21 mouse cellular contexts compared by ENCODE assay signal in genomic region chr1:160978071-160978735, GRCm38 (mm10). TPM values are rescaled to one million over a fixed set of nuclear protein-coding genes. Genes with fewer than 3 reads are reported as not detected.
A peak's percentile ranks its signal among the peaks of the same experiment; 100 is the strongest.
DNase-seq lines count a peak whose midpoint lies in the region; ATAC-seq and TF ChIP-seq lines count a peak whose summit lies in the region.
"Had no signal": no experiment of that assay in that cellular context is flagged by ENCODE, and none has a peak within 500 bp of the region (broad histone marks: within the 10 kb centered on the region; RNA-seq: fewer than 3 reads in every experiment).

Gene Serpinc1, plus strand, starts transcription at chr1:160978585.

- TF ChIP-seq POLR2A in heart, adult 2 months (IDR thresholded peaks at IDR 0.05; ENCODE audit: insufficient read depth, low read depth, low read length): no peak
- no peak for TF ChIP-seq POLR2A in CH12.LX (IDR thresholded peaks at IDR 0.05; ENCODE audit: low read depth, low read length)
- no peak for TF ChIP-seq POLR2A in bone marrow, adult 2 months (IDR thresholded peaks at IDR 0.05; ENCODE audit: borderline replicate concordance, control insufficient read depth, low read depth, low read length)

- TF ChIP-seq RAD21 in CH12.LX (IDR thresholded peaks at IDR 0.05; ENCODE audit: low read depth, low read length): no peak

- H3K9ac ChIP-seq in heart, adult 2 months (ENCODE audit: low read depth, low read length): no peak within 1 kb of the TSS
- H3K9ac ChIP-seq in CH12.LX (ENCODE audit: insufficient read depth, low read depth): no peak within 1 kb of the TSS
- no peak within 1 kb of the TSS for H3K9ac ChIP-seq in liver, embryonic 15.5 days
- H3K9ac ChIP-seq: embryonic facial prominence, embryonic 15.5 days; forebrain, embryonic 15.5 days; hindbrain, embryonic 15.5 days; kidney, embryonic 15.5 days; midbrain, embryonic 12.5 days had no signal

- H3K36me3 ChIP-seq in heart, adult 2 months (ENCODE audit: control insufficient read depth, insufficient read depth, low read length): no peaks in the 10 kb centered on the region
- H3K36me3 ChIP-seq in CH12.LX (replicated peaks in 1 of 2; ENCODE audit: control insufficient read depth in 1 of 2, insufficient read depth in 1 of 2, low read length in 1 of 2): peaks cover 6 to 8% of the 10 kb centered on the region in 2 experiments
- H3K36me3 ChIP-seq in liver, embryonic 15.5 days (replicated peaks): 0 out of 2 replicates have a peak, but pooled peaks cover 9% of the 10 kb centered on the region
- H3K36me3 ChIP-seq: midbrain, embryonic 12.5 days had no signal

- 93% methylated on average over 4 of the region's 4 CpGs for WGBS in heart, adult 2 months
- WGBS in bone marrow, adult 2 months: 66% methylated on average over 4 of the region's 4 CpGs
- 63% methylated on average over 4 of the region's 4 CpGs for WGBS in liver, embryonic 15.5 days (ENCODE audit: insufficient replicate concordance)

- H3K4me1 ChIP-seq in heart, adult 2 months (ENCODE audit: control insufficient read depth, insufficient read depth, low read length): no peaks in the 10 kb centered on the region
- H3K4me1 ChIP-seq in CH12.LX (ENCODE audit: control insufficient read depth in 1 of 2, insufficient read depth in 2 of 2): peaks cover 6 to 29% of the 10 kb centered on the region in 2 experiments
- H3K4me1 ChIP-seq in bone marrow, adult 2 months (ENCODE audit: control insufficient read depth, insufficient read depth, low read length): no peaks in the 10 kb centered on the region
- H3K4me1 ChIP-seq in liver, embryonic 15.5 days (replicated peaks): no peaks in the 10 kb centered on the region; the same call in 1 of the 2 replicates
- H3K4me1 ChIP-seq: embryonic facial prominence, embryonic 15.5 days; forebrain, embryonic 15.5 days; hindbrain, embryonic 15.5 days; midbrain, embryonic 12.5 days had no signal

- DNase-seq in heart, adult 11 months: peak; percentile 65
- DNase-seq in heart, adult 2 months: no peak
- no peak for DNase-seq in CH12.LX (ENCODE audit: extremely low read depth)
- DNase-seq in yolk sac, embryonic 10.5 days (ENCODE audit: low spot score): no peak
- DNase-seq in urinary bladder, postnatal 4 days (ENCODE audit: low spot score in 2 of 2): no peak
- DNase-seq: adrenal gland, adult 2 months; cerebellum, adult 9-10 months; gastrocnemius, postnatal 14 days; kidney, postnatal 36 days; layer of hippocampus, postnatal 36 days; lung, adult 2 months; right cerebral cortex, postnatal 14 days; thymus, postnatal 25 days had no signal

- H3K79me2 ChIP-seq in heart, adult 2 months (replicated peaks; ENCODE audit: control insufficient read depth, insufficient read depth, low read length): no peaks in the 10 kb centered on the region
- no peaks in the 10 kb centered on the region for H3K79me2 ChIP-seq in CH12.LX (replicated peaks; ENCODE audit: control insufficient read depth, extremely low read depth, insufficient read depth, poor library complexity, severe bottlenecking)

- TF ChIP-seq EP300 in heart, adult 2 months (IDR thresholded peaks at IDR 0.05; ENCODE audit: insufficient read depth, low read depth, low read length): no peak
- no peak for TF ChIP-seq EP300 in CH12.LX (IDR thresholded peaks at IDR 0.05; ENCODE audit: low read length)

- no peaks in the 10 kb centered on the region for H3K27me3 ChIP-seq in heart, adult 2 months (ENCODE audit: control insufficient read depth, insufficient read depth, low read length)
- no peaks in the 10 kb centered on the region for H3K27me3 ChIP-seq in CH12.LX (replicated peaks)
- H3K27me3 ChIP-seq in liver, embryonic 15.5 days: no peaks in the 10 kb centered on the region
- H3K27me3 ChIP-seq: embryonic facial prominence, embryonic 15.5 days; forebrain, embryonic 15.5 days; hindbrain, embryonic 15.5 days; kidney, embryonic 15.5 days; midbrain, embryonic 12.5 days had no signal

- H3K4me3 ChIP-seq in heart, adult 2 months: no peak within 1 kb of the TSS
- no peak within 1 kb of the TSS for H3K4me3 ChIP-seq in CH12.LX (replicated peaks in 1 of 3; ENCODE audit: low read depth in 2 of 3, low read length in 2 of 3, poor library complexity in 1 of 3)
- H3K4me3 ChIP-seq in bone marrow, adult 2 months (replicated peaks; ENCODE audit: control insufficient read depth, low read depth, low read length): no peak within 1 kb of the TSS
- no peak within 1 kb of the TSS for H3K4me3 ChIP-seq in liver, embryonic 15.5 days (replicated peaks)
- H3K4me3 ChIP-seq: embryonic facial prominence, embryonic 15.5 days; forebrain, embryonic 15.5 days; hindbrain, embryonic 15.5 days; kidney, embryonic 15.5 days; midbrain, embryonic 12.5 days had no signal

- in situ Hi-C loops in CH12.LX (cut with MboI; ENCODE audit: low pct_ligation_motif_present, low pct_unique_long_range_greater_than_20kb, low sequenced_read_pairs): no loop called here

- ATAC-seq in liver, embryonic 15.5 days (ENCODE audit: insufficient read depth): no peak
- ATAC-seq: forebrain, embryonic 15.5 days had no signal

- H3K27ac ChIP-seq in heart, adult 2 months: no peak within 1 kb of the TSS
- H3K27ac ChIP-seq in CH12.LX (ENCODE audit: insufficient read depth, low read depth): no peak within 1 kb of the TSS
- H3K27ac ChIP-seq in bone marrow, adult 2 months (ENCODE audit: control insufficient read depth, insufficient read depth, low read depth, low read length, poor library complexity): no peak within 1 kb of the TSS
- no peak within 1 kb of the TSS for H3K27ac ChIP-seq in liver, embryonic 15.5 days (replicated peaks)
- H3K27ac ChIP-seq: embryonic facial prominence, embryonic 15.5 days; forebrain, embryonic 15.5 days; hindbrain, embryonic 15.5 days; kidney, embryonic 15.5 days; midbrain, embryonic 12.5 days had no signal

- no peak for TF ChIP-seq CTCF in heart, adult 2 months (IDR thresholded peaks at IDR 0.05)
- TF ChIP-seq CTCF in CH12.LX (conservative IDR thresholded peaks at IDR 0.05 in 1 of 2, IDR thresholded peaks at IDR 0.05 in 1 of 2; ENCODE audit: low read depth in 2 of 2, low read length in 2 of 2): no peak
- TF ChIP-seq CTCF in bone marrow, adult 2 months (IDR thresholded peaks at IDR 0.05; ENCODE audit: control insufficient read depth, insufficient read depth, low read length): no peak

- dilution Hi-C loops in CH12.LX (cut with MboI; ENCODE audit: extremely low pct_ligation_motif_present, extremely low pct_unique_long_range_greater_than_20kb, low sequenced_read_pairs): no loop called here

- intact Hi-C loops in heart, adult 2 months (cut with DNase I): loop anchor here (10.0 kb wide), 1 partner anchor 217 kb away; no protein-coding TSS in a partner anchor

- H3K9me3 ChIP-seq in CH12.LX (replicated peaks; ENCODE audit: low read length): no peaks in the 10 kb centered on the region
- H3K9me3 ChIP-seq in liver, embryonic 15.5 days (replicated peaks): no peaks in the 10 kb centered on the region
- H3K9me3 ChIP-seq: embryonic facial prominence, embryonic 15.5 days; forebrain, embryonic 15.5 days; hindbrain, embryonic 15.5 days; kidney, embryonic 15.5 days; midbrain, embryonic 12.5 days had no signal

- H3K4me2 ChIP-seq in CH12.LX (ENCODE audit: insufficient read depth, low read depth, poor library complexity, severe bottlenecking): no peak within 1 kb of the TSS
- no peak within 1 kb of the TSS for H3K4me2 ChIP-seq in liver, embryonic 15.5 days
- H3K4me2 ChIP-seq: embryonic facial prominence, embryonic 15.5 days; forebrain, embryonic 15.5 days; heart, embryonic 11.5 days; hindbrain, embryonic 15.5 days; kidney, embryonic 15.5 days; midbrain, embryonic 12.5 days had no signal

TF ChIP-seq in CH12.LX, 34 proteins besides CTCF, POLR2A, EP300 and RAD21:
- TF ChIP-seq JUN (IDR thresholded peaks at IDR 0.05; ENCODE audit: insufficient read depth, low read depth, low read length) (no peak), USF2 (conservative IDR thresholded peaks at IDR 0.05; ENCODE audit: low read depth, low read length) (no peak), CHD2 (IDR thresholded peaks at IDR 0.05; ENCODE audit: low read length) (no peak), ZKSCAN1 (IDR thresholded peaks at IDR 0.05; ENCODE audit: borderline replicate concordance, low read depth, low read length) (no peak)

RNA-seq across cellular contexts. Expression of gene Serpinc1, which starts in this region (rescaled TPM):
- under 1 TPM; 0.08 to 0.32 TPM for total RNA-seq in heart, adult 2 months (2021)
- 0.29 and 2.3 TPM in 2 replicates for polyA plus RNA-seq in heart, adult 2 months (2012; rRNA removed)
- total RNA-seq in CH12.LX (2012; rRNA removed) (154 and 204 TPM in 2 replicates), CH12.LX (2014; rRNA removed) (193 and 202 TPM in 2 replicates)
- polyA plus RNA-seq in CH12.LX (2012; ENCODE audit: insufficient read length, low read depth): 143 and 149 TPM in 2 replicates
- 2.6 and 14.1 TPM in 2 replicates for polyA plus RNA-seq in bone marrow, adult 2 months (2011; ENCODE audit: insufficient read depth, insufficient read length, low replicate concordance, missing spikeins)
- 916 and 1,075 TPM in 2 replicates for polyA plus RNA-seq in liver, embryonic 15.5 days (2015; fragmentation: Nextera tagmentation; extraction: Ambion mirVana)

Comparison
In these comparisons a context has a peak if more than half of its experiments do, and no peak if none do; other contexts are left out.
1. RNA of gene Serpinc1 (total RNA-seq): 154 to 204 TPM in CH12.LX; 0.08 to 0.32 TPM in heart, adult 2 months; every median in the first group is over 100 times any median in the second.